In the genomic region with DNA sequence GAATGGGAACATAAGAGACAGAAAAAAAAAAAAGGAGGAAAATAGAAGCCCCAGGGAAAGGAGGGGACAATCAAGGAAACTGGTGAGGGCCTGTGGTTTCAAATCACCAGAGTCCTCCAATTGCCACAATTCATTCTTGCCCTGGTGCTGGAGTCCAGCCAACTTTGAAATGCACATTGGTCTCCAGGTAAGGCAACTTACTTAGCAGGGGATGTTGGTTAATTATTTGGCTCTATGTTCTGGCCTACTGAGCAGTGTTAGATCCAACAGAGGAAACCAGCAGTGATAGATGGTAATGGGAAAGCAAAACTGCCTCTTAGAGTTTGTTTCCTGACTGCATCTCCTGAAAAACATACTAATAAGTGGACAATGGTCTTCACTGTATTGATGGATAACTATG, we compare ENCODE assay signal across 21 mouse cellular contexts. TPM values are rescaled to one million over a fixed set of nuclear protein-coding genes. Genes with fewer than 3 reads are reported as not detected.
DNase-seq lines count a peak whose midpoint lies in the region; ATAC-seq and TF ChIP-seq lines count a peak whose summit lies in the region.
"Had no signal": no experiment of that assay in that cellular context is flagged by ENCODE, and none has a peak within 500 bp of the region (broad histone marks: within the 10 kb centered on the region; RNA-seq: fewer than 3 reads in every experiment).

No protein-coding gene starts in this region.

- no peaks in the 10 kb centered on the region for H3K27me3 ChIP-seq in kidney, postnatal 0 days (ENCODE audit: insufficient read depth, low read length)
- H3K27me3 ChIP-seq: embryonic facial prominence, embryonic 13.5 days; forebrain, embryonic 12.5 days; hindbrain, embryonic 13.5 days had no signal

- H3K4me1 ChIP-seq in kidney, postnatal 0 days (replicated peaks; ENCODE audit: insufficient read depth, low read length): no peaks in the 10 kb centered on the region
- H3K4me1 ChIP-seq: embryonic facial prominence, embryonic 13.5 days; forebrain, embryonic 12.5 days; heart, embryonic 10.5 days; hindbrain, embryonic 13.5 days had no signal

- H3K9ac ChIP-seq in kidney, postnatal 0 days (ENCODE audit: low read depth, low read length): no peak overlapping the region
- H3K9ac ChIP-seq: embryonic facial prominence, embryonic 13.5 days; forebrain, embryonic 12.5 days; forebrain, postnatal 0 days; hindbrain, embryonic 13.5 days had no signal

- intact Hi-C loops in left cerebral cortex, postnatal 10 days (cut with DNase I): no loop called here

- H3K9me3 ChIP-seq in kidney, postnatal 0 days (replicated peaks; ENCODE audit: low read length): no peaks in the 10 kb centered on the region
- H3K9me3 ChIP-seq: embryonic facial prominence, embryonic 13.5 days; forebrain, embryonic 12.5 days; heart, embryonic 10.5 days; hindbrain, embryonic 13.5 days had no signal

- peak; percentile 76 for ATAC-seq in kidney, postnatal 0 days (replicated peaks; ENCODE audit: low FRiP score, low read depth)
- ATAC-seq: forebrain, postnatal 0 days had no signal

- H3K27ac ChIP-seq in kidney, postnatal 0 days: no peak overlapping the region
- H3K27ac ChIP-seq: embryonic facial prominence, embryonic 13.5 days; forebrain, embryonic 12.5 days; heart, embryonic 10.5 days; hindbrain, embryonic 13.5 days had no signal

- DNase-seq in kidney, adult 11 months: peak; percentile 78
- DNase-seq in kidney, adult 9 months: peak; percentile 87
- peak; percentile 29 for DNase-seq in kidney, postnatal 0 days (ENCODE audit: low spot score)
- DNase-seq in kidney, postnatal 36 days: peak; percentile 79 to 80
- DNase-seq in spleen, postnatal 10 days (ENCODE audit: low spot score in 2 of 2): no peak
- DNase-seq in cerebellum, postnatal 4 days (ENCODE audit: low spot score in 2 of 2): no peak
- DNase-seq in left cerebral cortex, postnatal 10 days (ENCODE audit: extremely low spot score in 1 of 2, low spot score in 2 of 2): no peak
- DNase-seq: adrenal gland, postnatal 10 days; cerebellum, adult 11 months; cerebellum, adult 9-10 months; cerebellum, postnatal 25 days; forebrain, postnatal 0 days; heart, adult 18-20 months; heart, postnatal 10 days; heart, postnatal 4 days had no signal

- H3K36me3 ChIP-seq in kidney, postnatal 0 days (ENCODE audit: insufficient read depth, low read length): no peaks in the 10 kb centered on the region
- H3K36me3 ChIP-seq: embryonic facial prominence, embryonic 13.5 days; forebrain, embryonic 12.5 days; heart, embryonic 10.5 days; hindbrain, embryonic 13.5 days had no signal

- TF ChIP-seq CTCF in kidney, postnatal 0 days (IDR thresholded peaks at IDR 0.05; ENCODE audit: low read depth): no peak

- H3K4me2 ChIP-seq in kidney, postnatal 0 days (ENCODE audit: low read length): no peak overlapping the region
- H3K4me2 ChIP-seq: embryonic facial prominence, embryonic 13.5 days; forebrain, embryonic 12.5 days; hindbrain, embryonic 13.5 days had no signal

- H3K4me3 ChIP-seq in kidney, postnatal 0 days (replicated peaks; ENCODE audit: low read depth, low read length): no peak overlapping the region
- H3K4me3 ChIP-seq: embryonic facial prominence, embryonic 13.5 days; forebrain, embryonic 12.5 days; heart, embryonic 10.5 days; hindbrain, embryonic 13.5 days had no signal

RNA-seq across cellular contexts. Expression of gene Bend5, which starts 37.6 kb away (rescaled TPM):
- 29.3 and 33.8 TPM in 2 replicates for polyA plus RNA-seq in kidney, postnatal 0 days (2015; fragmentation: Nextera tagmentation; extraction: Ambion mirVana)
- 10 to 100 TPM; 18.4 to 20.6 TPM for total RNA-seq in left cerebral cortex, postnatal 10 days (2021)
- total RNA-seq: MEL had no signal
- polyA plus RNA-seq: C2C12 had no signal

Comparison
In these comparisons a context has a peak if more than half of its experiments do, and no peak if none do; other contexts are left out.
1. DNase-seq: peak in kidney, adult 11 months (single experiment), kidney, adult 9 months (single experiment), kidney, postnatal 0 days (single experiment) and kidney, postnatal 36 days (2 of 2); none in spleen, postnatal 10 days (0 of 2), cerebellum, postnatal 4 days (0 of 2) and left cerebral cortex, postnatal 10 days (0 of 2).